28 mouse cellular contexts compared by ENCODE assay signal in genomic region chr7:67211971-67212370, GRCm38 (mm10). TPM values are rescaled to one million over a fixed set of nuclear protein-coding genes. Genes with fewer than 3 reads are reported as not detected.
DNase-seq lines count a peak whose midpoint lies in the region; ATAC-seq lines count a peak whose summit lies in the region.
"Had no signal": no experiment of that assay in that cellular context is flagged by ENCODE, and none has a peak within 500 bp of the region (broad histone marks: within the 10 kb centered on the region; RNA-seq: fewer than 3 reads in every experiment).

No protein-coding gene starts in this region.

- H3K4me3 ChIP-seq in hindbrain, embryonic 11.5 days (ENCODE audit: low read depth, low read length), result no peak overlapping the region
- no peak overlapping the region for H3K4me3 ChIP-seq in hindbrain, embryonic 16.5 days (ENCODE audit: low read length)
- H3K4me3 ChIP-seq in stomach, embryonic 16.5 days (replicated peaks; ENCODE audit: low read length), result no peak overlapping the region
- H3K4me3 ChIP-seq: forebrain, embryonic 13.5 days; heart, embryonic 13.5 days; liver, embryonic 15.5 days; lung, embryonic 15.5 days; neural tube, embryonic 13.5 days had no signal

- H3K9me3 ChIP-seq in hindbrain, embryonic 11.5 days (ENCODE audit: control insufficient read depth, low read length), result no peaks in the 10 kb centered on the region
- no peaks in the 10 kb centered on the region for H3K9me3 ChIP-seq in hindbrain, embryonic 16.5 days (ENCODE audit: control insufficient read depth, low read length)
- no peaks in the 10 kb centered on the region for H3K9me3 ChIP-seq in stomach, embryonic 16.5 days (replicated peaks; ENCODE audit: control insufficient read depth, low read length)
- H3K9me3 ChIP-seq: forebrain, embryonic 13.5 days; heart, embryonic 13.5 days; liver, embryonic 15.5 days; lung, embryonic 15.5 days; neural tube, embryonic 13.5 days had no signal

- DNase-seq in adrenal gland, postnatal 14 days, result peak; percentile 53
- DNase-seq in adrenal gland, postnatal 4 days (ENCODE audit: low spot score in 2 of 2), result no peak
- DNase-seq in hindbrain, embryonic 11.5 days (ENCODE audit: low spot score), result peak; percentile 22
- DNase-seq in embryo, embryonic 11 days, result peak; percentile 34
- DNase-seq in gastrocnemius, adult 8-10 months (ENCODE audit: low spot score in 2 of 2), result no peak
- no peak for DNase-seq in kidney, postnatal 25 days
- DNase-seq: cerebellum, adult 8-10 months; cerebellum, postnatal 25 days; gastrocnemius, postnatal 25 days; heart, adult 18-20 months; heart, postnatal 10 days; kidney, adult 9 months; kidney, postnatal 10 days; layer of hippocampus, adult 9-11 months; right cerebral cortex, postnatal 14 days; thymus, adult 18-20 months; thymus, postnatal 25 days had no signal

- no peak overlapping the region for H3K4me2 ChIP-seq in hindbrain, embryonic 11.5 days (replicated peaks; ENCODE audit: low read depth, low read length)
- H3K4me2 ChIP-seq in hindbrain, embryonic 16.5 days (ENCODE audit: low read length), result no peak overlapping the region
- H3K4me2 ChIP-seq in stomach, embryonic 16.5 days (ENCODE audit: low read depth, low read length), result no peak overlapping the region
- H3K4me2 ChIP-seq: forebrain, embryonic 13.5 days; heart, embryonic 13.5 days; liver, embryonic 15.5 days; lung, embryonic 15.5 days; midbrain, embryonic 11.5 days; neural tube, embryonic 13.5 days had no signal

- no peaks in the 10 kb centered on the region for H3K27me3 ChIP-seq in hindbrain, embryonic 11.5 days (ENCODE audit: control insufficient read depth, insufficient read depth, low read length)
- no peaks in the 10 kb centered on the region for H3K27me3 ChIP-seq in hindbrain, embryonic 16.5 days (replicated peaks; ENCODE audit: control insufficient read depth, insufficient read depth, low read length)
- H3K27me3 ChIP-seq in stomach, embryonic 16.5 days (ENCODE audit: control insufficient read depth, insufficient read depth, low read length), result no peaks in the 10 kb centered on the region
- H3K27me3 ChIP-seq: forebrain, embryonic 13.5 days; heart, embryonic 13.5 days; liver, embryonic 15.5 days; lung, embryonic 15.5 days; neural tube, embryonic 13.5 days had no signal

- no peak overlapping the region for H3K27ac ChIP-seq in hindbrain, embryonic 11.5 days (ENCODE audit: low read depth, low read length)
- H3K27ac ChIP-seq in hindbrain, embryonic 16.5 days (ENCODE audit: low read depth, low read length), result no peak overlapping the region
- H3K27ac ChIP-seq in stomach, embryonic 16.5 days (ENCODE audit: low read length), result no peak overlapping the region
- H3K27ac ChIP-seq: forebrain, embryonic 13.5 days; liver, embryonic 15.5 days; lung, embryonic 15.5 days; neural tube, embryonic 13.5 days had no signal

- H3K9ac ChIP-seq in hindbrain, embryonic 11.5 days (ENCODE audit: low read depth, low read length), result no peak overlapping the region
- H3K9ac ChIP-seq in hindbrain, embryonic 16.5 days (ENCODE audit: low read depth, low read length), result no peak overlapping the region
- H3K9ac ChIP-seq in stomach, embryonic 16.5 days (ENCODE audit: low read length), result no peak overlapping the region
- H3K9ac ChIP-seq: forebrain, embryonic 13.5 days; heart, embryonic 13.5 days; liver, embryonic 15.5 days; lung, embryonic 15.5 days; neural tube, embryonic 13.5 days had no signal

- ATAC-seq in hindbrain, embryonic 11.5 days (ENCODE audit: low FRiP score), result no peak; the same call in 1 of the 2 replicates
- no peak for ATAC-seq in hindbrain, embryonic 16.5 days
- ATAC-seq in stomach, embryonic 16.5 days (ENCODE audit: insufficient read depth, low FRiP score), result peak; percentile 47; the same call in 1 of the 2 replicates
- ATAC-seq: forebrain, embryonic 13.5 days; intestine, embryonic 16.5 days; midbrain, embryonic 16.5 days; Patski had no signal

- H3K4me1 ChIP-seq in hindbrain, embryonic 11.5 days (replicated peaks; ENCODE audit: control insufficient read depth, insufficient read depth, low read length), result no peaks in the 10 kb centered on the region
- H3K4me1 ChIP-seq in hindbrain, embryonic 16.5 days (ENCODE audit: control insufficient read depth, insufficient read depth, low read depth, low read length), result no peaks in the 10 kb centered on the region
- no peaks in the 10 kb centered on the region for H3K4me1 ChIP-seq in stomach, embryonic 16.5 days (ENCODE audit: control insufficient read depth, insufficient read depth, low read length)
- H3K4me1 ChIP-seq: forebrain, embryonic 13.5 days; lung, embryonic 15.5 days; neural tube, embryonic 13.5 days had no signal

- H3K36me3 ChIP-seq in hindbrain, embryonic 11.5 days (ENCODE audit: control insufficient read depth, insufficient read depth, low read length), result no peaks in the 10 kb centered on the region
- H3K36me3 ChIP-seq in hindbrain, embryonic 16.5 days (ENCODE audit: control insufficient read depth, insufficient read depth, low read length), result no peaks in the 10 kb centered on the region
- H3K36me3 ChIP-seq in stomach, embryonic 16.5 days (ENCODE audit: control insufficient read depth, insufficient read depth, low read length), result no peaks in the 10 kb centered on the region
- H3K36me3 ChIP-seq: heart, embryonic 13.5 days; liver, embryonic 15.5 days; lung, embryonic 15.5 days; neural tube, embryonic 13.5 days had no signal

- WGBS in hindbrain, embryonic 11.5 days, result 32% methylated on average over 4 of the region's 4 CpGs
- WGBS in hindbrain, embryonic 16.5 days, result 37% methylated on average over 4 of the region's 4 CpGs
- WGBS in stomach, embryonic 16.5 days, result 57% methylated on average over 4 of the region's 4 CpGs

RNA-seq across cellular contexts. Expression of gene Lysmd4, which starts 10.4 kb away (rescaled TPM):
- 9.3 and 13.1 TPM in 2 replicates for total RNA-seq in adrenal gland, postnatal 14 days (2021)
- 10 to 100 TPM; 13.8 to 16.9 TPM for total RNA-seq in adrenal gland, postnatal 4 days (2021)
- polyA plus RNA-seq in hindbrain, embryonic 11.5 days (2014; fragmentation: Nextera tagmentation; extraction: Ambion mirVana), result 11.0 and 14.3 TPM in 2 replicates
- 37.5 and 41.2 TPM in 2 replicates for polyA plus RNA-seq in hindbrain, embryonic 16.5 days (2015; fragmentation: Nextera tagmentation; extraction: Ambion mirVana)
- polyA plus RNA-seq in stomach, embryonic 16.5 days (2015; fragmentation: Nextera tagmentation; extraction: Ambion mirVana), result 12.7 and 14.9 TPM in 2 replicates
- 10 to 100 TPM in 1 of 4 experiments, 1 to 10 TPM in 3; 5.7 to 10.3 (median 7.6) TPM for total RNA-seq in gastrocnemius, adult 8-10 months (2022)

Comparison
In these comparisons a context has a peak if more than half of its experiments do, and no peak if none do; other contexts are left out.
1. DNase-seq: peak in adrenal gland, postnatal 14 days (single experiment), hindbrain, embryonic 11.5 days (single experiment) and embryo, embryonic 11 days (single experiment); none in adrenal gland, postnatal 4 days (0 of 2), gastrocnemius, adult 8-10 months (0 of 2) and kidney, postnatal 25 days (0 of 2).